ENCODE assay signal across 29 mouse cellular contexts in the genomic region with DNA sequence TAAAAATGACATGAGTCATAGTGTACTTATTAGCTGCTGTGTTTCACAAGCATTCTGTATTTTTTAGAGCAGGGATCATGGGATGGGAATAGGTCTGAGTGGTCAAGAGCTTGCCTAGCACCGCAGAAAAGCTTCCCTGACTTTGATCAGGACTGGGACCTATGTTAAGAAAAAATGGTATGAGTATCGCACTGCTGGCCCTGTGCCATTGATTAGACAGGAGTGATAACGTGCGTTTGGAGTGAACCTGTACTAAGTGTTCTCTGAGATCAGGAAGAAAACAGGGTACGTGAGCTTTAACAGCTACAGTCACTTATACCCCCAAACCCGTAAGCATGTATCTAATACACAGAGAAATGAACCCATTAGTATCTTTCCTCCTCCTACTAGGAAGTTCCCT. TPM values are rescaled to one million over a fixed set of nuclear protein-coding genes. Genes with fewer than 3 reads are reported as not detected.
DNase-seq lines count a peak whose midpoint lies in the region; ATAC-seq and TF ChIP-seq lines count a peak whose summit lies in the region.
"Had no signal": no experiment of that assay in that cellular context is flagged by ENCODE, and none has a peak within 500 bp of the region (broad histone marks: within the 10 kb centered on the region; RNA-seq: fewer than 3 reads in every experiment).

No protein-coding gene starts in this region.

- TF ChIP-seq EP300 in heart, adult 2 months (IDR thresholded peaks at IDR 0.05; ENCODE audit: insufficient read depth, low read depth, low read length), result no peak

- TF ChIP-seq POLR2A in heart, adult 2 months (IDR thresholded peaks at IDR 0.05; ENCODE audit: insufficient read depth, low read depth, low read length), result no peak

- H3K9me3 ChIP-seq in forebrain, embryonic 16.5 days (ENCODE audit: control insufficient read depth, low read length), result no peaks in the 10 kb centered on the region
- no peaks in the 10 kb centered on the region for H3K9me3 ChIP-seq in forebrain, embryonic 10.5 days
- H3K9me3 ChIP-seq in midbrain, embryonic 10.5 days (replicated peaks), result no peaks in the 10 kb centered on the region
- no peaks in the 10 kb centered on the region for H3K9me3 ChIP-seq in midbrain, embryonic 14.5 days (ENCODE audit: control insufficient read depth, low read length)
- H3K9me3 ChIP-seq: embryonic facial prominence, embryonic 10.5 days; embryonic facial prominence, embryonic 13.5 days; G1E; heart, embryonic 12.5 days; heart, embryonic 15.5 days; hindbrain, embryonic 10.5 days; hindbrain, embryonic 13.5 days had no signal

- no peaks in the 10 kb centered on the region for H3K27me3 ChIP-seq in forebrain, embryonic 16.5 days (replicated peaks; ENCODE audit: control insufficient read depth, insufficient read depth, low read length)
- no peaks in the 10 kb centered on the region for H3K27me3 ChIP-seq in forebrain, embryonic 10.5 days (ENCODE audit: poor library complexity, severe bottlenecking)
- H3K27me3 ChIP-seq in midbrain, embryonic 10.5 days (ENCODE audit: low read depth, poor library complexity, severe bottlenecking), result no peaks in the 10 kb centered on the region
- no peaks in the 10 kb centered on the region for H3K27me3 ChIP-seq in midbrain, embryonic 14.5 days (ENCODE audit: control insufficient read depth, insufficient read depth, low read length)
- no peaks in the 10 kb centered on the region for H3K27me3 ChIP-seq in heart, adult 2 months (ENCODE audit: control insufficient read depth, insufficient read depth, low read length)
- H3K27me3 ChIP-seq: CH12.LX; embryonic facial prominence, embryonic 13.5 days; heart, embryonic 12.5 days; heart, embryonic 15.5 days; hindbrain, embryonic 13.5 days had no signal

- peak; percentile 37 to 48 for DNase-seq in cerebellum, postnatal 14 days
- no peak for DNase-seq in cerebellum, adult 11 months
- no peak for DNase-seq in forebrain, embryonic 10.5 days (ENCODE audit: extremely low spot score, low spot score)
- DNase-seq in midbrain, embryonic 10.5 days (ENCODE audit: low spot score), result no peak
- DNase-seq in midbrain, embryonic 14.5 days, result no peak
- no peak for DNase-seq in heart, adult 2 months
- DNase-seq: adrenal gland, adult 2 months; adrenal gland, postnatal 14 days; B cell, adult 2 months; cerebellum, adult 11-12 months; cerebellum, adult 8-10 months; cerebellum, postnatal 25 days; embryo, embryonic 11 days; gastrocnemius, adult 2 months; gastrocnemius, postnatal 14 days; heart, postnatal 10 days; heart, postnatal 36 days; kidney, adult 2 months had no signal

- no peak overlapping the region for H3K9ac ChIP-seq in forebrain, embryonic 16.5 days (replicated peaks; ENCODE audit: low read depth, low read length)
- H3K9ac ChIP-seq in midbrain, embryonic 14.5 days (replicated peaks; ENCODE audit: low read length), result no peak overlapping the region
- no peak overlapping the region for H3K9ac ChIP-seq in heart, adult 2 months (ENCODE audit: low read depth, low read length)
- H3K9ac ChIP-seq: embryonic facial prominence, embryonic 13.5 days; heart, embryonic 12.5 days; heart, embryonic 15.5 days; hindbrain, embryonic 13.5 days had no signal

- peak overlapping the region; percentile 12 for H3K27ac ChIP-seq in forebrain, embryonic 16.5 days (ENCODE audit: low read length)
- no peak overlapping the region for H3K27ac ChIP-seq in forebrain, embryonic 10.5 days
- peak overlapping the region; percentile 69; the same call in 1 of the 2 replicates for H3K27ac ChIP-seq in midbrain, embryonic 10.5 days (replicated peaks)
- H3K27ac ChIP-seq in midbrain, embryonic 14.5 days (replicated peaks; ENCODE audit: low read depth, low read length), result no peak overlapping the region
- no peak overlapping the region for H3K27ac ChIP-seq in heart, adult 2 months
- H3K27ac ChIP-seq: embryonic facial prominence, embryonic 10.5 days; embryonic facial prominence, embryonic 13.5 days; gastrocnemius, adult 2 months; heart, embryonic 15.5 days; hindbrain, embryonic 13.5 days had no signal

- no peak for ATAC-seq in forebrain, embryonic 16.5 days
- no peak for ATAC-seq in midbrain, embryonic 14.5 days (ENCODE audit: low FRiP score, low TSS enrichment)
- ATAC-seq: intestine, postnatal 0 days had no signal

- H3K79me2 ChIP-seq in heart, adult 2 months (replicated peaks; ENCODE audit: control insufficient read depth, insufficient read depth, low read length), result no peaks in the 10 kb centered on the region; the same call in 1 of the 2 replicates

- H3K4me2 ChIP-seq in forebrain, embryonic 16.5 days (ENCODE audit: low read length), result no peak overlapping the region
- no peak overlapping the region for H3K4me2 ChIP-seq in midbrain, embryonic 14.5 days (ENCODE audit: low read length)
- H3K4me2 ChIP-seq: embryonic facial prominence, embryonic 13.5 days; heart, embryonic 12.5 days; heart, embryonic 15.5 days; hindbrain, embryonic 13.5 days had no signal

- peaks cover 22% of the 10 kb centered on the region for H3K4me1 ChIP-seq in forebrain, embryonic 16.5 days (replicated peaks; ENCODE audit: control insufficient read depth, insufficient read depth, low read length)
- 0 out of 2 replicates have a peak, but pooled peaks cover 4% of the 10 kb centered on the region for H3K4me1 ChIP-seq in forebrain, embryonic 10.5 days
- peaks cover 19% of the 10 kb centered on the region; the same call in 1 of the 2 replicates for H3K4me1 ChIP-seq in midbrain, embryonic 10.5 days
- H3K4me1 ChIP-seq in midbrain, embryonic 14.5 days (ENCODE audit: control insufficient read depth, insufficient read depth, low read length), result peaks cover 16% of the 10 kb centered on the region
- no peaks in the 10 kb centered on the region for H3K4me1 ChIP-seq in heart, adult 2 months (ENCODE audit: control insufficient read depth, insufficient read depth, low read length)
- H3K4me1 ChIP-seq: heart, embryonic 15.5 days had no signal

- 76% methylated on average over 6 of the region's 6 CpGs for WGBS in forebrain, embryonic 16.5 days
- WGBS in forebrain, embryonic 10.5 days, result 93% methylated on average over 6 of the region's 6 CpGs
- 95% methylated on average over 6 of the region's 6 CpGs for WGBS in midbrain, embryonic 10.5 days
- 90% methylated on average over 6 of the region's 6 CpGs for WGBS in midbrain, embryonic 14.5 days
- WGBS in heart, adult 2 months, result 75% methylated on average over 6 of the region's 6 CpGs

- intact Hi-C loops in heart, adult 2 months (cut with DNase I), result no loop called here

- H3K4me3 ChIP-seq in forebrain, embryonic 16.5 days (replicated peaks; ENCODE audit: low read length), result no peak overlapping the region
- no peak overlapping the region for H3K4me3 ChIP-seq in forebrain, embryonic 10.5 days
- H3K4me3 ChIP-seq in midbrain, embryonic 10.5 days, result no peak overlapping the region
- no peak overlapping the region for H3K4me3 ChIP-seq in midbrain, embryonic 14.5 days (replicated peaks; ENCODE audit: low read depth, low read length)
- no peak overlapping the region for H3K4me3 ChIP-seq in heart, adult 2 months
- H3K4me3 ChIP-seq: embryonic facial prominence, embryonic 10.5 days; embryonic facial prominence, embryonic 13.5 days; erythroblast, embryonic 14.5 days; gastrocnemius, adult 2 months; heart, embryonic 12.5 days; heart, embryonic 15.5 days; hindbrain, embryonic 10.5 days; hindbrain, embryonic 13.5 days had no signal

- no peak for TF ChIP-seq CTCF in heart, adult 2 months (IDR thresholded peaks at IDR 0.05)

- H3K36me3 ChIP-seq in forebrain, embryonic 16.5 days (ENCODE audit: control insufficient read depth, insufficient read depth), result no peaks in the 10 kb centered on the region
- peaks cover 2% of the 10 kb centered on the region; the same call in 1 of the 2 replicates for H3K36me3 ChIP-seq in forebrain, embryonic 10.5 days (replicated peaks)
- 0 out of 2 replicates have a peak, but pooled peaks cover 2% of the 10 kb centered on the region for H3K36me3 ChIP-seq in midbrain, embryonic 10.5 days
- H3K36me3 ChIP-seq in midbrain, embryonic 14.5 days (ENCODE audit: control insufficient read depth, insufficient read depth, low read length), result no peaks in the 10 kb centered on the region
- no peaks in the 10 kb centered on the region for H3K36me3 ChIP-seq in heart, adult 2 months (ENCODE audit: control insufficient read depth, insufficient read depth, low read length)
- H3K36me3 ChIP-seq: embryonic facial prominence, embryonic 13.5 days; hindbrain, embryonic 10.5 days; hindbrain, embryonic 13.5 days had no signal

RNA-seq across cellular contexts. Expression of a gene that starts 54.9 kb away (rescaled TPM):
- 26.5 and 29.8 TPM in 2 replicates for polyA plus RNA-seq in forebrain, embryonic 16.5 days (2015; fragmentation: Nextera tagmentation; extraction: Ambion mirVana)
- 21.0 and 27.5 TPM in 2 replicates for polyA plus RNA-seq in forebrain, embryonic 10.5 days (2016; fragmentation: Nextera tagmentation; extraction: Ambion mirVana)
- 16.5 and 21.6 TPM in 2 replicates for polyA plus RNA-seq in midbrain, embryonic 10.5 days (2016; fragmentation: Nextera tagmentation; extraction: Ambion mirVana)
- 8.7 and 15.9 TPM in 2 replicates for polyA plus RNA-seq in midbrain, embryonic 14.5 days (2014; fragmentation: Nextera tagmentation; extraction: Ambion mirVana)
- 10 to 100 TPM in 1 of 2 experiments, 1 to 10 TPM in 1; 8.1 to 10.6 TPM for total RNA-seq in heart, adult 2 months (2021)
- 4.0 and 5.9 TPM in 2 replicates for polyA plus RNA-seq in heart, adult 2 months (2012; rRNA removed)

Comparison
In these comparisons a context has a peak if more than half of its experiments do, and no peak if none do; other contexts are left out.
1. DNase-seq: peak in cerebellum, postnatal 14 days (2 of 2); none in cerebellum, adult 11 months (single experiment), forebrain, embryonic 10.5 days (single experiment), midbrain, embryonic 10.5 days (single experiment), midbrain, embryonic 14.5 days (single experiment) and heart, adult 2 months (0 of 2).
2. H3K27ac ChIP-seq: peak in forebrain, embryonic 16.5 days (single experiment) and midbrain, embryonic 10.5 days (single experiment); none in forebrain, embryonic 10.5 days (single experiment), midbrain, embryonic 14.5 days (single experiment) and heart, adult 2 months (single experiment).